Mouse (Mus musculus): Measurements from ENCODE around the gene Arsb. TPM values are rescaled to one million over a fixed set of nuclear protein-coding genes. Genes with fewer than 3 reads are reported as not detected.

Gene Arsb
- polyA plus RNA-seq, 2 experiments: 21.9 to 40.4 TPM

GRCm38 (mm10) chr13:93814081-93814480, 42.7 kb downstream of the Arsb start:
- TF ChIP-seq POLR2A (IDR thresholded peaks at IDR 0.05; ENCODE audit: borderline replicate concordance, extremely low read depth, insufficient read depth, insufficient read length): no peak
- Histone ChIP-seq H3K9ac (ENCODE audit: low read depth, low read length, severe bottlenecking) (no peak overlapping the region), H3K27ac (replicated peaks; ENCODE audit: low read depth, low read length) (no peak overlapping the region), H3K27me3 (ENCODE audit: control insufficient read depth, insufficient read depth, low read length) (no peaks in the 10 kb centered on the region), H3K4me3 (replicated peaks; ENCODE audit: low read length) (no peak overlapping the region), H3K4me1 (ENCODE audit: control insufficient read depth, insufficient read depth, low read length) (no peaks in the 10 kb centered on the region), H3K9me3 (ENCODE audit: control insufficient read depth, low read length) (no peaks in the 10 kb centered on the region), H3K36me3 (ENCODE audit: control insufficient read depth, insufficient read depth, low read length) (no peaks in the 10 kb centered on the region), H3K4me2 (replicated peaks; ENCODE audit: low read depth, low read length, severe bottlenecking) (no peak overlapping the region)
- ATAC-seq (ENCODE audit: low FRiP score, low read depth): no peak
- DNase-seq (ENCODE audit: low spot score): no peak
- WGBS: 90% methylated on average over 6 of the region's 6 CpGs

GRCm38 (mm10) chr13:93814676-93815075, 43.2 kb downstream of the Arsb start:
- no peaks in the 10 kb centered on the region for H3K4me1 ChIP-seq (ENCODE audit: control insufficient read depth, insufficient read depth, low read length)
- no peak overlapping the region for H3K27ac ChIP-seq (replicated peaks; ENCODE audit: low read depth, low read length)
- no peaks in the 10 kb centered on the region for H3K36me3 ChIP-seq (ENCODE audit: control insufficient read depth, insufficient read depth, low read length)
- no peaks in the 10 kb centered on the region for H3K9me3 ChIP-seq (ENCODE audit: control insufficient read depth, low read length)
- ATAC-seq (ENCODE audit: low FRiP score, low read depth): no peak
- no peak overlapping the region for H3K4me3 ChIP-seq (replicated peaks; ENCODE audit: low read length)
- no peak for TF ChIP-seq POLR2A (IDR thresholded peaks at IDR 0.05; ENCODE audit: borderline replicate concordance, extremely low read depth, insufficient read depth, insufficient read length)
- no peaks in the 10 kb centered on the region for H3K27me3 ChIP-seq (ENCODE audit: control insufficient read depth, insufficient read depth, low read length)
- no peak overlapping the region for H3K4me2 ChIP-seq (replicated peaks; ENCODE audit: low read depth, low read length, severe bottlenecking)
- no peak for DNase-seq (ENCODE audit: low spot score)
- H3K9ac ChIP-seq (ENCODE audit: low read depth, low read length, severe bottlenecking): no peak overlapping the region
- 89% methylated on average over 12 of the region's 12 CpGs for WGBS

DNA sequence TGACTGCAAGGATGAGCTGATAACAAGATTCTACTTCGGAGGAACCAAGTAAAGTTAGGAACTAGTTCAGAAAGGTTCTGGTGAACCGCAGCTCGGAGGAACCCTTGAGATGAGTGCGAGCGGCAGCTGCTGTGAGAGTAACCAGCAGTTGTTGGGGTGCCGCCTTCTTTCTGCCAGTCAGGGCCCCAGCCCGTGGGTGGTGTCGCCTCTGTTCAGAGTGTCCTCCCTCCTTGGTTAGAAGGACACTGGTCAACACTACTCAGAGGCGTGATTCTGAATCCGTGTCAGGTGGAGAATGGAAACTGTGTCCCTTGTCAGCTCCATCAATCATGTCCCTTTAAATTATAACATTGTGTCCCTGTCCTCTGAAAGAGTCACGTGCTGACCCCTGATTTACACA, 43.7 kb downstream of the Arsb start:
- no peak for DNase-seq (ENCODE audit: low spot score)
- H3K4me1 ChIP-seq (ENCODE audit: control insufficient read depth, insufficient read depth, low read length): no peaks in the 10 kb centered on the region
- H3K27me3 ChIP-seq (ENCODE audit: control insufficient read depth, insufficient read depth, low read length): no peaks in the 10 kb centered on the region
- H3K9ac ChIP-seq (ENCODE audit: low read depth, low read length, severe bottlenecking): no peak overlapping the region
- H3K27ac ChIP-seq (replicated peaks; ENCODE audit: low read depth, low read length): no peak overlapping the region
- no peak for ATAC-seq (ENCODE audit: low FRiP score, low read depth)
- no peak for TF ChIP-seq POLR2A (IDR thresholded peaks at IDR 0.05; ENCODE audit: borderline replicate concordance, extremely low read depth, insufficient read depth, insufficient read length)
- H3K4me2 ChIP-seq (replicated peaks; ENCODE audit: low read depth, low read length, severe bottlenecking): no peak overlapping the region
- 80% methylated on average over 11 of the region's 11 CpGs for WGBS
- no peaks in the 10 kb centered on the region for H3K9me3 ChIP-seq (ENCODE audit: control insufficient read depth, low read length)
- H3K36me3 ChIP-seq (ENCODE audit: control insufficient read depth, insufficient read depth, low read length): no peaks in the 10 kb centered on the region
- H3K4me3 ChIP-seq (replicated peaks; ENCODE audit: low read length): no peak overlapping the region

DNA sequence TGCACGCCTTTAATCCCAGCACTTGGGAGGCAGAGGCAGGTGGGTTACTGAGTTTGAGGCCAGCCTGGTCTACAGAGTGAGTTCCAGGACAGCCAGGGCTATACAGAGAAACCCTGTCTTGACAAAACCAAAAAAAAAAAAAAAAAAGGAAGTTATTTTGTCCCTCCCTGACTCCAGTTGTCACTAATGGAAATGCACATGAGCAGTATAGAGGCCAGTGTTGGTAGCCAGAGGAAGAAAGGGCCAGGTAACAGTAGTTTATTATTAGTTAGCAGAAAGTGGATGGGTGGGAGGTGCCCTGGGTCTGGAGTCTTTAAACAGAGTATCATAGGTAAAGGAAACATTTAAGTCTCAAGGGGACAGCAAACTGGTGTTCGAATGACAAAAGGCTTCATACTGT, 44.7 kb downstream of the Arsb start:
- 75% methylated on average over 2 of the region's 2 CpGs for WGBS

GRCm38 (mm10) chr13:93816688-93817331, 45.4 kb downstream of the Arsb start:
- no peak overlapping the region for H3K4me3 ChIP-seq (replicated peaks; ENCODE audit: low read length)
- no peak overlapping the region for H3K27ac ChIP-seq (replicated peaks; ENCODE audit: low read depth, low read length)
- TF ChIP-seq POLR2A (IDR thresholded peaks at IDR 0.05; ENCODE audit: borderline replicate concordance, extremely low read depth, insufficient read depth, insufficient read length): no peak
- no peaks in the 10 kb centered on the region for H3K36me3 ChIP-seq (ENCODE audit: control insufficient read depth, insufficient read depth, low read length)
- H3K27me3 ChIP-seq (ENCODE audit: control insufficient read depth, insufficient read depth, low read length): no peaks in the 10 kb centered on the region
- H3K9ac ChIP-seq (ENCODE audit: low read depth, low read length, severe bottlenecking): no peak overlapping the region
- ATAC-seq (ENCODE audit: low FRiP score, low read depth) (no peak), DNase-seq (ENCODE audit: low spot score) (no peak)
- peaks cover 6% of the 10 kb centered on the region; the same call in 1 of the 2 replicates for H3K4me1 ChIP-seq (ENCODE audit: control insufficient read depth, insufficient read depth, low read length)
- H3K4me2 ChIP-seq (replicated peaks; ENCODE audit: low read depth, low read length, severe bottlenecking): no peak overlapping the region
- no peaks in the 10 kb centered on the region for H3K9me3 ChIP-seq (ENCODE audit: control insufficient read depth, low read length)
- 53% methylated on average over 9 of the region's 9 CpGs for whole genome bisulfite sequencing

More for the DNA sequence above, 44.7 kb downstream of the Arsb start:
- Histone ChIP-seq H3K27ac (replicated peaks; ENCODE audit: low read depth, low read length) (no peak overlapping the region), H3K4me3 (replicated peaks; ENCODE audit: low read length) (no peak overlapping the region), H3K36me3 (ENCODE audit: control insufficient read depth, insufficient read depth, low read length) (no peaks in the 10 kb centered on the region), H3K4me2 (replicated peaks; ENCODE audit: low read depth, low read length, severe bottlenecking) (no peak overlapping the region), H3K27me3 (ENCODE audit: control insufficient read depth, insufficient read depth, low read length) (no peaks in the 10 kb centered on the region), H3K4me1 (ENCODE audit: control insufficient read depth, insufficient read depth, low read length) (0 out of 2 replicates have a peak, but pooled peaks cover 4% of the 10 kb centered on the region), H3K9me3 (ENCODE audit: control insufficient read depth, low read length) (no peaks in the 10 kb centered on the region), H3K9ac (ENCODE audit: low read depth, low read length, severe bottlenecking) (no peak overlapping the region)
- ATAC-seq (ENCODE audit: low FRiP score, low read depth): no peak
- TF ChIP-seq POLR2A (IDR thresholded peaks at IDR 0.05; ENCODE audit: borderline replicate concordance, extremely low read depth, insufficient read depth, insufficient read length): no peak
- DNase-seq (ENCODE audit: low spot score): no peak

Measured in limb, embryonic 14.5 days (tissue).